Mouse (Mus musculus): ENCODE results near the gene Prr18. TPM values are rescaled to one million over a fixed set of nuclear protein-coding genes. Genes with fewer than 3 reads are reported as not detected.

Prr18 gene
- total and polyA plus RNA-seq, 2 experiments from 2014 or later: not detected

DNA sequence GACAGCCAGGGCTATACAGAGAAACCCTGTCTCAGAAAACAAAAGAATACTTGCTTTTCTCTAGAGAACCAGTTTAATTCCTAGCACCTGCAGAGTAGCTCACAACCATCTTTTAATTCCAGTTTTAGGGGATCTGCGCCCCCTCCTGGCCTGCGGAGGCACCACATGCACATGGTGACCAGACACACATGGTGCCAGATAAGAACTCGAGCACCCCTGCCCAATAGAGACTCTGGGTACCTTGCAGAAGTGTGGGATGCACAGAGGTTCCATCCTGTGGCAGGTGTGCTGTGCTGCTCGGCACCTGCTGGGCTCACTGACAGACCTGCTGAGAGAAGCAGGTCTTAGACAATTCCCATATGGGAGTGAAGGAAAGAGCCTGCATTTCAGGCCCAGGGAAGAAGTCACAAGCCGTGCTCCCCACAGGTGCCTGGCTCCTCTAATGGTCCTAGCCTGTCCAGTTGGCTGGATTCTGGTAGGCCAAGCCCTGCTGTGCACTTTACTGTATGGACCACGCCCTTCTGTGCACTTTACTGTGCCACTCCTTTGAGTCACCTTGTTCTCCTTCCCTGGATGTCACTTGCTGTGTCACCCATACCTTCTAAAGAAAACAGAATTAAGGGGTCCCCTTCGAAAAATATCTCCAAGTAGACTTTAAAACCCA is 8.6 kb upstream of the Prr18 start:
- no peak overlapping the region for H3K9ac ChIP-seq (replicated peaks; ENCODE audit: low read depth, low read length)
- no peak overlapping the region for H3K4me2 ChIP-seq (ENCODE audit: low read depth, low read length)
- 69% methylated on average over 7 of the region's 7 CpGs for WGBS
- DNase-seq (ENCODE audit: low spot score) (no peak), ATAC-seq (ENCODE audit: insufficient read depth, low read depth) (no peak)
- H3K36me3 ChIP-seq (replicated peaks; ENCODE audit: control insufficient read depth, insufficient read depth, low read length): peaks cover 11% of the 10 kb centered on the region
- no peaks in the 10 kb centered on the region for H3K4me1 ChIP-seq (ENCODE audit: control insufficient read depth, insufficient read depth)
- no peaks in the 10 kb centered on the region for H3K27me3 ChIP-seq (ENCODE audit: control insufficient read depth, insufficient read depth, low read length)
- TF ChIP-seq EP300 (IDR thresholded peaks at IDR 0.05; ENCODE audit: low read depth): no peak
- 0 out of 2 replicates have a peak, but pooled peaks have one; percentile 18 for TF ChIP-seq CTCF (IDR thresholded peaks at IDR 0.05; ENCODE audit: low read depth)
- H3K27ac ChIP-seq (ENCODE audit: low read depth): no peak overlapping the region
- H3K4me3 ChIP-seq (ENCODE audit: low read depth, low read length): no peak overlapping the region
- no peaks in the 10 kb centered on the region for H3K9me3 ChIP-seq (replicated peaks; ENCODE audit: control insufficient read depth, low read length)

DNA sequence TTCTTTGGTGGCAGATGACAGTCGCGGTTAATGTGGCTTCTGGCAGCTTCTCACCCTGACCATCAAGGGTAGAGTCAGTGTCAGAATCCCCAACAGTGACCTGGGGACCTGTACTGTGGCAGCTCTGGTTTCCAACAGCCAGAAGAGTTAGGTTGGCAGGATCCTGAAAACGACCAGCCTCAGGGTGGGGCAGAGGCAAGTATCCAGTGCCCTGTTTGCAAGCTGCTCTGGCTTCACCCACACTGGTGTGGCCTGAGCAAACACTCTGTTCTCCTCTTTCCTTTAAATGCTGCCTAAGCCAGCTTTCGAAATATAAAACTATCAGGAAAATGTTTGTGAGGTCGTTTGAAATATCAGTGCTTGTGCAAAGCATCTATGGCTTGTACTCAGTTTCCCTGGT is 6.7 kb upstream of the Prr18 start:
- Histone ChIP-seq H3K4me2 (ENCODE audit: low read depth, low read length) (no peak overlapping the region), H3K27ac (ENCODE audit: low read depth) (no peak overlapping the region), H3K36me3 (replicated peaks; ENCODE audit: control insufficient read depth, insufficient read depth, low read length) (peaks cover 10% of the 10 kb centered on the region), H3K9me3 (replicated peaks; ENCODE audit: control insufficient read depth, low read length) (no peaks in the 10 kb centered on the region), H3K9ac (replicated peaks; ENCODE audit: low read depth, low read length) (no peak overlapping the region), H3K4me3 (ENCODE audit: low read depth, low read length) (no peak overlapping the region), H3K4me1 (ENCODE audit: control insufficient read depth, insufficient read depth) (no peaks in the 10 kb centered on the region), H3K27me3 (ENCODE audit: control insufficient read depth, insufficient read depth, low read length) (no peaks in the 10 kb centered on the region)
- no peak for TF ChIP-seq CTCF (IDR thresholded peaks at IDR 0.05; ENCODE audit: low read depth)
- TF ChIP-seq EP300 (IDR thresholded peaks at IDR 0.05; ENCODE audit: low read depth): no peak
- 67% methylated on average over 5 of the region's 5 CpGs for WGBS
- DNase-seq (ENCODE audit: low spot score): no peak
- no peak for ATAC-seq (ENCODE audit: insufficient read depth, low read depth)

DNA sequence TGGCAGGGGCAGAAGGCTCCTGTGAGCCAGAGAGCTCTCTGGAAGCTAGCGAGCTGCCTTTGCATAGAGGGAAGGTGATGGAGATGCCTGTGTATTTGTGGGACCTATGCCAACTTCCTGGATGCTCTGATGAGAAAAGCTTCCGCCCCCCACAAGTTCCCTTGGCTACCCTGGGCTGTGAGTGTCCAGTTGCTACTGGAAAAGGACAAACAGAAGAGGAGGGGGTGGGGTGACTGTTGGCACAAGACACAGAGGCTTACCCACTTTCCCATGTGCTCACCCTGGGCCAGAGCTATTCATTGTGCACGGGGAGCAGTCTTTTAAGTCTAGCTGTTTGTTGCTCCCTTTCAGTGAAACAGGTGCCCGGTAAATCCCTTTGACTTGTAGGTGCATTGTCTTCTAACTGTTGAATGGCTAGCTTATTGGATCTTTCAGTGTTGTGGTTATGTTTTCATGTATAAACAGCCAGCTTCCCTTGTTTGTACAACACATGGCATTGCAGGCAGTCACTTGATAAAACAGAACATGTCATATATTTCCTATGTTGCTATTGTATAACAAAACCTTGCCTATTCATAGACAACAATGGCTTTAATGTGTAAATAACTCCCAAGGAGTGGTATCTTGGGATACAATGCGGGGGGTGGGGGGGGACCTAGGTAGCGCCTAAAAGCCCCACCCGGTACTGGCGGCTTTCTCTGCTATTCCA is 2.6 kb downstream of the Prr18 start:
- no peak overlapping the region for H3K9ac ChIP-seq (replicated peaks; ENCODE audit: low read depth, low read length)
- no peak for ATAC-seq (ENCODE audit: insufficient read depth, low read depth)
- 0 out of 2 replicates have a peak, but pooled peaks cover 18% of the 10 kb centered on the region for H3K4me1 ChIP-seq (ENCODE audit: control insufficient read depth, insufficient read depth)
- H3K9me3 ChIP-seq (replicated peaks; ENCODE audit: control insufficient read depth, low read length): no peaks in the 10 kb centered on the region
- H3K27ac ChIP-seq (ENCODE audit: low read depth): no peak overlapping the region
- H3K27me3 ChIP-seq (ENCODE audit: control insufficient read depth, insufficient read depth, low read length): peaks cover 54% of the 10 kb centered on the region
- no peak for DNase-seq (ENCODE audit: low spot score)
- TF ChIP-seq CTCF (IDR thresholded peaks at IDR 0.05; ENCODE audit: low read depth) (no peak), EP300 (IDR thresholded peaks at IDR 0.05; ENCODE audit: low read depth) (no peak)
- H3K36me3 ChIP-seq (replicated peaks; ENCODE audit: control insufficient read depth, insufficient read depth, low read length): no peaks in the 10 kb centered on the region
- H3K4me2 ChIP-seq (ENCODE audit: low read depth, low read length): peak overlapping the region; percentile 89
- peak overlapping the region; percentile 57 for H3K4me3 ChIP-seq (ENCODE audit: low read depth, low read length)
- WGBS: 20% methylated on average over 8 of the region's 8 CpGs

DNA sequence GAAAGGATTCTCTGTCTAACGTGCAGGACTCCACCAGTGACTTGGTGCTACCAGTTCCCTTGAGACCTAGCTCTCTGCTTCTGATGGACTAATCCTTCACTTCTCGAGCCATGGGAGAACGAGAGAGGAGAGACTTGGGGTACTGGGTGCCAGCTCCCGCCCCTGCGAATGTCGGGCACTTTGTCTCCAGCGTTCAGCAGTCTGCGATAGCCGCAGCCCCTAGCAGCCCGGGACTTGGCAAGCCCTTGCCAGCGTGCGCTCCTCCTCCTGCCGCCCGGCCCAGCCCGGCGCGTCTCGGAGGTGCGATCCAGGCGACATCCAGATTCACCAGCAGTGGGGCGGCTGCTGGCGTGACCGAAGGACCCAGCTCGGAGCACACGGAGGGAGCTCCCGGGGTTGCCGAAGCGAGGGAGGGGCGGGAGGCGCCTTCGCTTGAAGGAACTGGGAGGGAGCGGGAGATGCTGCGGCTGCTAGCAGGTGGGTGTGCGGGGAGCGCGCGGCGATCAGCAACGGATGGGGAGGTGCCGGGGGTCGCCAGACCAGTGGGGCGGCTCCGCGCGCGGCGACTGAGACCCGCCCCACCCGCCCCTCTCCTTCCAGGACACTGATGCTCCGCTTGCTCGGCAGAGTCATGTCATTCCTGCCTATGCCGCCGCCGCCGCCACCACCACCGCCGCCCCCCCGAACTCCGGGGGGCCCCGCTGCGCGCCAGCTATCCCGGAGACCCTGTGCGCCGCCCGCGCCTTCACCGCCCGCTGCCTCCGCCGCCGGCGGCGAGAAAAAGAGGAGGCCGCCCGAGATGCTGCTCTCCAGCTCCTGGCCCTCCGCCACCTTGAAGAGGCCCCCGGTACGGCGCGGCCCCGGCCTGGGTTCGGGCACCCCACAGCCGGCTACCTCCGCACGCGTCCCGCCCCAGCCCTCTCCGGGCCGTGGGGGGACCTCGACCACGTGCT is 3.4 kb downstream of the Prr18 start:
- DNase-seq (ENCODE audit: low spot score) (no peak), ATAC-seq (ENCODE audit: insufficient read depth, low read depth) (peak; percentile 62; the same call in 1 of the 2 replicates)
- Histone ChIP-seq H3K4me3 (ENCODE audit: low read depth, low read length) (peak overlapping the region; percentile 57), H3K27ac (ENCODE audit: low read depth) (no peak overlapping the region), H3K4me1 (ENCODE audit: control insufficient read depth, insufficient read depth) (0 out of 2 replicates have a peak, but pooled peaks cover 18% of the 10 kb centered on the region), H3K4me2 (ENCODE audit: low read depth, low read length) (peak overlapping the region; percentile 89), H3K27me3 (ENCODE audit: control insufficient read depth, insufficient read depth, low read length) (peaks cover 54% of the 10 kb centered on the region), H3K9ac (replicated peaks; ENCODE audit: low read depth, low read length) (peak overlapping the region; percentile 8; the same call in 1 of the 2 replicates), H3K9me3 (replicated peaks; ENCODE audit: control insufficient read depth, low read length) (no peaks in the 10 kb centered on the region), H3K36me3 (replicated peaks; ENCODE audit: control insufficient read depth, insufficient read depth, low read length) (no peaks in the 10 kb centered on the region)
- no peak for TF ChIP-seq EP300 (IDR thresholded peaks at IDR 0.05; ENCODE audit: low read depth)
- TF ChIP-seq CTCF (IDR thresholded peaks at IDR 0.05; ENCODE audit: low read depth): no peak
- under 1% methylated on average over 58 of the region's 92 CpGs for WGBS

DNA sequence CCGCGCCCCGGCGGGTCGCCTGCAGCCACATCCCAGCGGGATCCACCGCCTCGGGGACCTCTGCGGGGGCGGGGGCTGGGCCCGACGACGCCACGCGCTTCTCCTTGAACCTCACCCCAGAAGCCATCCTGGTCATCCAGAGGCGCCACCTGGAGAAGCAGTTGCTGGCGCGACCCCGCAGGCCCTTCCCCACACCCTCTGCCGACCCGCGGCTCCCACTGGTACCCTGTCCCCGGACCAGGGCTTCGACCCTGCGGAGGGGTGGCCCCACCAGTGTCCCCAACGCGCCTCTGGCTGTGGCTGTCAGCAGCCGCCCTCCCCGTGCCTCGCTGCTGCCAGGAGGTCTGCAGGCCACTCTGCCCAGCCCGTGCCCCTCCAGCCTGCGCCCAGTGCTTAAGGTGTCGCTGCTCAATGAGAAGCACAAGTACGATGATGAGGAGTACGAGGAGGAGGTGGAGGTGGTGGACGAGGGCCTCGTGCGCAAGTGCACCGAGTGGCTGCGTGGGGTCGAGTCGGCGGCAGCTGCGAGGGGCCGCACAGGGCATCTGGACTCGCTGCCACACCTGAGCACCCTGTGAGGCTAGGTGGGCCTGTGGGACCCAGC is 4.2 kb downstream of the Prr18 start:
- Histone ChIP-seq H3K27me3 (ENCODE audit: control insufficient read depth, insufficient read depth, low read length) (peaks cover 54% of the 10 kb centered on the region), H3K4me2 (ENCODE audit: low read depth, low read length) (peak overlapping the region; percentile 89), H3K27ac (ENCODE audit: low read depth) (no peak overlapping the region), H3K36me3 (replicated peaks; ENCODE audit: control insufficient read depth, insufficient read depth, low read length) (no peaks in the 10 kb centered on the region), H3K9ac (replicated peaks; ENCODE audit: low read depth, low read length) (0 out of 2 replicates have a peak overlapping the region, but pooled peaks have one; percentile 8), H3K9me3 (replicated peaks; ENCODE audit: control insufficient read depth, low read length) (no peaks in the 10 kb centered on the region), H3K4me1 (ENCODE audit: control insufficient read depth, insufficient read depth) (0 out of 2 replicates have a peak, but pooled peaks cover 18% of the 10 kb centered on the region), H3K4me3 (ENCODE audit: low read depth, low read length) (peak overlapping the region; percentile 57)
- 12% methylated on average over 46 of the region's 46 CpGs for WGBS
- ATAC-seq (ENCODE audit: insufficient read depth, low read depth): peak; percentile 45; the same call in 1 of the 2 replicates
- DNase-seq (ENCODE audit: low spot score): no peak
- TF ChIP-seq CTCF (IDR thresholded peaks at IDR 0.05; ENCODE audit: low read depth) (no peak), EP300 (IDR thresholded peaks at IDR 0.05; ENCODE audit: low read depth) (no peak)

Data from heart, postnatal 0 days (tissue).